Comparison of ENCODE assay signal across 13 mouse cellular contexts in the genomic region with DNA sequence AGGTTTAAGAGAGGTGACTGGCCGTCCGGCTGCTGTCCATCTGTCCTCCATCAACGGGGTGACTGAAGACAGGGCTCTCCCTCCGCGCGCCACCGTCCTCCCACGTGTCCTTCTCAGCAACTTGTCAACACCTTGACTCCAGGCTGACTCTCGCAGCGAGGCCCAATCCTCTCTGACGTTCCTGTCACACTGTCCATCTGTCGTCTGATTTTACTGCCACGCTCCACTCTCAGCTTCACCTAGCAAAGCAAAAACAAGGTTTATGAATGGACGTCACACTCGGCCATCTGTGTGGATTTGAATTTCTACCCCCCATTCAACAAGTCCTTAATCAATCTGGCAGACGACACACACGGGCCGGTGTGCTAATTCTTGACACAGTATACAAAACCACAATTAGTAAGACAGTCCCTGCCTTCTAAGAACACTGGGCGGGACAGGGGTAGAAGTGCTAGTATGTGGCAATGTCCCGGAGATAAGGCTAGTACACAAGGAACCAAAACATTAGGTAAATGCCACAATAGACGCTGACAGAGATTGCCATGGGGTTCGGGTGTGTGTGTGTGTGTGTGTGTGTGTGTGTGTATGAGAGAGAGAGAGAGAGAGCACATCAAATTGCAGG. TPM values are rescaled to one million over a fixed set of nuclear protein-coding genes. Genes with fewer than 3 reads are reported as not detected.
A peak's percentile ranks its signal among the peaks of the same experiment; 100 is the strongest.
DNase-seq lines count a peak whose midpoint lies in the region; ATAC-seq and TF ChIP-seq lines count a peak whose summit lies in the region.
"Had no signal": no experiment of that assay in that cellular context is flagged by ENCODE, and none has a peak within 500 bp of the region (broad histone marks: within the 10 kb centered on the region; RNA-seq: fewer than 3 reads in every experiment).

No protein-coding gene starts in this region.

- peaks cover 9% of the 10 kb centered on the region for H3K4me1 ChIP-seq in hindbrain, postnatal 0 days (ENCODE audit: insufficient read depth, low read length)
- H3K4me1 ChIP-seq in hindbrain, embryonic 14.5 days (replicated peaks; ENCODE audit: control insufficient read depth, insufficient read depth, low read length) = peaks cover 19% of the 10 kb centered on the region
- H3K4me1 ChIP-seq in forebrain, postnatal 0 days (ENCODE audit: insufficient read depth) = peaks cover 20% of the 10 kb centered on the region
- H3K4me1 ChIP-seq in midbrain, embryonic 15.5 days = peaks cover 46% of the 10 kb centered on the region
- peaks cover 63% of the 10 kb centered on the region for H3K4me1 ChIP-seq in hindbrain, embryonic 13.5 days (replicated peaks)

- H3K4me3 ChIP-seq in hindbrain, postnatal 0 days (ENCODE audit: low read length) = no peak overlapping the region
- H3K4me3 ChIP-seq in hindbrain, embryonic 14.5 days (replicated peaks; ENCODE audit: low read length) = no peak overlapping the region
- H3K4me3 ChIP-seq in forebrain, postnatal 0 days (ENCODE audit: low read depth, low read length) = no peak overlapping the region
- no peak overlapping the region for H3K4me3 ChIP-seq in midbrain, embryonic 15.5 days
- no peak overlapping the region for H3K4me3 ChIP-seq in hindbrain, embryonic 13.5 days
- H3K4me3 ChIP-seq: hindbrain, embryonic 15.5 days; liver, embryonic 15.5 days had no signal

- DNase-seq in cerebellum, adult 11-12 months = peak; percentile 17
- no peak for DNase-seq in cerebellum, adult 9-10 months
- no peak for DNase-seq in hindbrain, postnatal 0 days (ENCODE audit: low spot score)
- no peak for DNase-seq in hindbrain, embryonic 14.5 days (ENCODE audit: low spot score)
- no peak for DNase-seq in forebrain, postnatal 0 days
- peak; percentile 58 for DNase-seq in heart, postnatal 4 days
- DNase-seq: kidney, postnatal 14 days; right cerebral cortex, postnatal 25 days; thymus, postnatal 4 days had no signal

- H3K36me3 ChIP-seq in hindbrain, postnatal 0 days (ENCODE audit: insufficient read depth, low read length) = 0 out of 2 replicates have a peak, but pooled peaks cover 5% of the 10 kb centered on the region
- H3K36me3 ChIP-seq in hindbrain, embryonic 14.5 days (replicated peaks; ENCODE audit: control insufficient read depth, insufficient read depth) = peaks cover 30% of the 10 kb centered on the region
- H3K36me3 ChIP-seq in forebrain, postnatal 0 days (ENCODE audit: insufficient read depth) = peaks cover 23% of the 10 kb centered on the region
- H3K36me3 ChIP-seq in midbrain, embryonic 15.5 days (replicated peaks) = peaks cover 10% of the 10 kb centered on the region; the same call in 1 of the 2 replicates
- H3K36me3 ChIP-seq in hindbrain, embryonic 13.5 days = peaks cover 28% of the 10 kb centered on the region

- H3K27ac ChIP-seq in hindbrain, postnatal 0 days = no peak overlapping the region
- no peak overlapping the region for H3K27ac ChIP-seq in hindbrain, embryonic 14.5 days
- H3K27ac ChIP-seq in forebrain, postnatal 0 days (ENCODE audit: low read depth, low read length) = no peak overlapping the region
- no peak overlapping the region for H3K27ac ChIP-seq in midbrain, embryonic 15.5 days
- no peak overlapping the region for H3K27ac ChIP-seq in hindbrain, embryonic 13.5 days
- H3K27ac ChIP-seq: hindbrain, embryonic 15.5 days had no signal

- TF ChIP-seq CTCF in hindbrain, postnatal 0 days (IDR thresholded peaks at IDR 0.05; ENCODE audit: low read depth) = no peak
- TF ChIP-seq CTCF in forebrain, postnatal 0 days (IDR thresholded peaks at IDR 0.05; ENCODE audit: low read depth) = no peak

- H3K27me3 ChIP-seq in hindbrain, postnatal 0 days (ENCODE audit: insufficient read depth, low read length) = no peaks in the 10 kb centered on the region
- no peaks in the 10 kb centered on the region for H3K27me3 ChIP-seq in hindbrain, embryonic 14.5 days (ENCODE audit: control insufficient read depth, insufficient read depth, low read length)
- H3K27me3 ChIP-seq in forebrain, postnatal 0 days (ENCODE audit: insufficient read depth, low read length) = no peaks in the 10 kb centered on the region
- no peaks in the 10 kb centered on the region for H3K27me3 ChIP-seq in midbrain, embryonic 15.5 days (replicated peaks)
- H3K27me3 ChIP-seq in hindbrain, embryonic 13.5 days = no peaks in the 10 kb centered on the region
- H3K27me3 ChIP-seq: hindbrain, embryonic 15.5 days; liver, embryonic 15.5 days had no signal

- WGBS in hindbrain, postnatal 0 days = 63% methylated on average over 22 of the region's 22 CpGs
- WGBS in hindbrain, embryonic 14.5 days = 71% methylated on average over 22 of the region's 22 CpGs
- WGBS in forebrain, postnatal 0 days = 55% methylated on average over 22 of the region's 22 CpGs
- WGBS in midbrain, embryonic 15.5 days = 75% methylated on average over 22 of the region's 22 CpGs
- 73% methylated on average over 22 of the region's 22 CpGs for WGBS in hindbrain, embryonic 13.5 days

- H3K9ac ChIP-seq in hindbrain, postnatal 0 days (replicated peaks; ENCODE audit: low read length) = no peak overlapping the region
- H3K9ac ChIP-seq in hindbrain, embryonic 14.5 days = no peak overlapping the region
- H3K9ac ChIP-seq in forebrain, postnatal 0 days = no peak overlapping the region
- H3K9ac ChIP-seq in midbrain, embryonic 15.5 days = no peak overlapping the region
- no peak overlapping the region for H3K9ac ChIP-seq in hindbrain, embryonic 13.5 days
- H3K9ac ChIP-seq: hindbrain, embryonic 15.5 days; liver, embryonic 15.5 days had no signal

- H3K4me2 ChIP-seq in hindbrain, postnatal 0 days (ENCODE audit: low read depth, low read length) = no peak overlapping the region
- no peak overlapping the region for H3K4me2 ChIP-seq in hindbrain, embryonic 14.5 days (replicated peaks)
- no peak overlapping the region for H3K4me2 ChIP-seq in forebrain, postnatal 0 days (ENCODE audit: low read depth)
- no peak overlapping the region for H3K4me2 ChIP-seq in midbrain, embryonic 15.5 days
- H3K4me2 ChIP-seq in hindbrain, embryonic 13.5 days = no peak overlapping the region
- H3K4me2 ChIP-seq: hindbrain, embryonic 15.5 days; liver, embryonic 15.5 days had no signal

- ATAC-seq in hindbrain, postnatal 0 days = peak; percentile 46; the same call in 1 of the 2 replicates
- ATAC-seq in hindbrain, embryonic 14.5 days (ENCODE audit: low FRiP score) = no peak; the same call in 1 of the 2 replicates
- peak; percentile 18; the same call in 1 of the 2 replicates for ATAC-seq in forebrain, postnatal 0 days
- ATAC-seq in midbrain, embryonic 15.5 days (replicated peaks) = no peak
- no peak for ATAC-seq in hindbrain, embryonic 13.5 days (ENCODE audit: low FRiP score)

- no peaks in the 10 kb centered on the region for H3K9me3 ChIP-seq in hindbrain, postnatal 0 days (ENCODE audit: low read length)
- H3K9me3 ChIP-seq in hindbrain, embryonic 14.5 days (ENCODE audit: control insufficient read depth, low read length) = no peaks in the 10 kb centered on the region
- H3K9me3 ChIP-seq in forebrain, postnatal 0 days (ENCODE audit: low read length) = no peaks in the 10 kb centered on the region
- no peaks in the 10 kb centered on the region for H3K9me3 ChIP-seq in midbrain, embryonic 15.5 days
- no peaks in the 10 kb centered on the region for H3K9me3 ChIP-seq in hindbrain, embryonic 13.5 days
- H3K9me3 ChIP-seq: hindbrain, embryonic 15.5 days; liver, embryonic 15.5 days had no signal

RNA-seq across cellular contexts. Expression of gene Pik3r1, which starts 10.1 kb away (rescaled TPM):
- 95.6 and 111 TPM in 2 replicates for total RNA-seq in hindbrain, postnatal 0 days (2014; rRNA removed)
- 56.2 and 58.1 TPM in 2 replicates for polyA plus RNA-seq in hindbrain, postnatal 0 days (2015; fragmentation: Nextera tagmentation; extraction: Ambion mirVana)
- 86.7 and 94.5 TPM in 2 replicates for polyA plus RNA-seq in hindbrain, embryonic 14.5 days (2014; fragmentation: Nextera tagmentation; extraction: Ambion mirVana)
- 112 and 117 TPM in 2 replicates for total RNA-seq in forebrain, postnatal 0 days (2014; rRNA removed)
- polyA plus RNA-seq in forebrain, postnatal 0 days (2015; fragmentation: Nextera tagmentation; extraction: Ambion mirVana) = 36.1 and 50.2 TPM in 2 replicates
- total RNA-seq in heart, postnatal 4 days (2021) = 10 to 100 TPM; 34.7 to 35.8 TPM
- polyA plus RNA-seq in midbrain, embryonic 15.5 days (2015; fragmentation: Nextera tagmentation; extraction: Ambion mirVana) = 42.2 and 48.8 TPM in 2 replicates
- polyA plus RNA-seq in hindbrain, embryonic 13.5 days (2015; fragmentation: Nextera tagmentation; extraction: Ambion mirVana) = 46.8 and 46.9 TPM in 2 replicates

Comparison
In these comparisons a context has a peak if more than half of its experiments do, and no peak if none do; other contexts are left out.
1. DNase-seq: peak in cerebellum, adult 11-12 months (single experiment) and heart, postnatal 4 days (single experiment); none in cerebellum, adult 9-10 months (single experiment), hindbrain, postnatal 0 days (single experiment), hindbrain, embryonic 14.5 days (single experiment) and forebrain, postnatal 0 days (single experiment).
2. ATAC-seq: peak in hindbrain, postnatal 0 days (single experiment) and forebrain, postnatal 0 days (single experiment); none in hindbrain, embryonic 14.5 days (single experiment), midbrain, embryonic 15.5 days (single experiment) and hindbrain, embryonic 13.5 days (single experiment).